Mouse (Mus musculus) liver, adult 2 months (tissue): ENCODE measurements around the gene Defb26. TPM values are rescaled to one million over a fixed set of nuclear protein-coding genes. Genes with fewer than 3 reads are reported as not detected.
A peak's percentile ranks its signal among the peaks of the same experiment; 100 is the strongest.

Experiments
- DNase-seq: peaks from one replicate; pipeline ENCODE4 v3.0.0-alpha.2; 2011; ENCODE audit warnings: low read depth, low spot score; ENCODE audit errors: extremely low read depth
- H3K27ac ChIP-seq: fragments of 200-500 bp; replicated peaks from 2 replicates; pipeline ENCODE4 v1.5.1; 2012; ENCODE audit warnings: low read depth, mild to moderate bottlenecking, control low read depth, inconsistent platforms, low read length; ENCODE audit not compliant: insufficient read depth
- H3K27me3 ChIP-seq: fragments of 200-500 bp; 2 replicates; pipeline ENCODE4 v1.6.1; 2012; ENCODE audit warnings: mild to moderate bottlenecking, moderate library complexity, low read length, inconsistent platforms; ENCODE audit not compliant: control insufficient read depth, insufficient read depth
- H3K36me3 ChIP-seq: fragments of 200-500 bp; 2 replicates; pipeline ENCODE4 v1.6.1; 2012; ENCODE audit warnings: low read length, inconsistent platforms; ENCODE audit not compliant: control insufficient read depth, insufficient read depth
- H3K4me1 ChIP-seq: fragments of 200-500 bp; 2 replicates; pipeline ENCODE4 v1.6.1; 2011; ENCODE audit warnings: low read length; ENCODE audit not compliant: control insufficient read depth, insufficient read depth
- H3K4me3 ChIP-seq: fragments of 200-500 bp; 2 replicates; pipeline ENCODE4 v1.5.1; 2011; ENCODE audit warnings: low read depth, mild to moderate bottlenecking, control low read depth, low read length, moderate library complexity; ENCODE audit not compliant: insufficient read depth
- H3K79me2 ChIP-seq: fragments of 200-500 bp; 2 replicates; pipeline ENCODE4 v1.6.1; 2012; ENCODE audit warnings: inconsistent platforms, mild to moderate bottlenecking, low read length, moderate library complexity; ENCODE audit not compliant: control insufficient read depth, insufficient read depth
- H3K9ac ChIP-seq: fragments of 200-500 bp; 2 replicates; pipeline ENCODE4 v1.6.1; 2012; ENCODE audit warnings: low read depth, mild to moderate bottlenecking, control low read depth, inconsistent platforms, low read length
- CTCF ChIP-seq: fragments of 200-500 bp; IDR thresholded peaks from 2 replicates; pipeline ENCODE4 v1.5.1; 2011; ENCODE audit warnings: low read depth, low read length, control low read depth
- POLR2A ChIP-seq: fragments of 200-500 bp; IDR thresholded peaks from 2 replicates; pipeline ENCODE4 v1.6.1; 2011; ENCODE audit warnings: low read length, control low read depth; ENCODE audit not compliant: insufficient read depth; ENCODE audit errors: extremely low read depth
- WGBS: fragments of 180-500 bp; shearing (Covaris S2); methylation state at CpG from one replicate; pipeline ENCODE4 v1.1.7; 2018; 5-methylcytosine and 5-hydroxymethylcytosine counted together
- polyA plus RNA-seq: library from polyadenylated mRNA; depleted of rRNA; stranded (reverse); fragments of >200 nt; gene quantifications from 2 replicates; pipeline ENCODE4 v1.2.3, GENCODE M21; 2012
- total RNA-seq: library from RNA; depleted of rRNA; stranded (reverse); fragments of >200 nt; gene quantifications from 2 replicates; pipeline ENCODE4 v1.2.3, GENCODE M21; 2014

Gene Defb26
- total and polyA plus RNA-seq, 2 experiments, result not detected

GRCm38 (mm10) chr2:152500863-152501229, 10.6 kb downstream of the Defb26 start:
- Histone ChIP-seq H3K27me3 (no peaks in the 10 kb centered on the region), H3K79me2 (no peaks in the 10 kb centered on the region), H3K4me1 (no peaks in the 10 kb centered on the region), H3K4me3 (no peak overlapping the region), H3K36me3 (no peaks in the 10 kb centered on the region), H3K27ac (no peak overlapping the region), H3K9ac (no peak overlapping the region)
- DNase-seq, result no peak
- no peak for TF ChIP-seq POLR2A
- TF ChIP-seq CTCF, result no peak
- 79% methylated on average over 6 of the region's 6 CpGs for WGBS

- H3K4me1 ChIP-seq, result no peaks in the 10 kb centered on the region
- WGBS, result 67% methylated on average over 7 of the region's 7 CpGs
- DNase-seq, result no peak
- no peak overlapping the region for H3K27ac ChIP-seq
- H3K27me3 ChIP-seq, result no peaks in the 10 kb centered on the region
- no peak for TF ChIP-seq POLR2A
- no peak for TF ChIP-seq CTCF
- no peaks in the 10 kb centered on the region for H3K36me3 ChIP-seq
- H3K4me3 ChIP-seq, result no peak overlapping the region
- no peak overlapping the region for H3K9ac ChIP-seq
- no peaks in the 10 kb centered on the region for H3K79me2 ChIP-seq
These were observed 11.2 kb downstream of the Defb26 start for GRCm38 (mm10) chr2:152500204-152500862.

- no peak for TF ChIP-seq CTCF
- TF ChIP-seq POLR2A, result no peak
- WGBS, result 78% methylated on average over 6 of the region's 6 CpGs
- Histone ChIP-seq H3K4me3 (no peak overlapping the region), H3K4me1 (no peaks in the 10 kb centered on the region), H3K36me3 (no peaks in the 10 kb centered on the region), H3K9ac (no peak overlapping the region), H3K27ac (no peak overlapping the region), H3K27me3 (no peaks in the 10 kb centered on the region), H3K79me2 (no peaks in the 10 kb centered on the region)
- no peak for DNase-seq
These were observed 13.5 kb downstream of the Defb26 start for GRCm38 (mm10) chr2:152498020-152498419.

GRCm38 (mm10) chr2:152493151-152493550, 18.3 kb downstream of the Defb26 start:
- no peak for DNase-seq
- Histone ChIP-seq H3K4me3 (no peak overlapping the region), H3K4me1 (no peaks in the 10 kb centered on the region), H3K79me2 (no peaks in the 10 kb centered on the region), H3K27ac (no peak overlapping the region), H3K27me3 (no peaks in the 10 kb centered on the region), H3K9ac (no peak overlapping the region), H3K36me3 (no peaks in the 10 kb centered on the region)
- no peak for TF ChIP-seq CTCF
- TF ChIP-seq POLR2A, result no peak
- 74% methylated on average over 6 of the region's 6 CpGs for WGBS

GRCm38 (mm10) chr2:152490038-152490437, 21.5 kb downstream of the Defb26 start, which contains the start of gene Defb22:
Gene Defb22 (minus strand): TSS chr2:152490138.
- Histone ChIP-seq H3K27me3 (no peaks in the 10 kb centered on the region), H3K4me1 (no peaks in the 10 kb centered on the region), H3K79me2 (no peaks in the 10 kb centered on the region), H3K4me3 (no peak within 1 kb of the TSS), H3K27ac (no peak within 1 kb of the TSS), H3K9ac (no peak within 1 kb of the TSS), H3K36me3 (no peaks in the 10 kb centered on the region)
- DNase-seq, result no peak
- TF ChIP-seq CTCF (no peak), POLR2A (no peak)

- WGBS, result 72% methylated on average over 2 of the region's 2 CpGs
- H3K4me1 ChIP-seq, result no peaks in the 10 kb centered on the region
- H3K36me3 ChIP-seq, result no peaks in the 10 kb centered on the region
- H3K4me3 ChIP-seq, result no peak overlapping the region
- H3K9ac ChIP-seq, result no peak overlapping the region
- no peaks in the 10 kb centered on the region for H3K27me3 ChIP-seq
- no peak for DNase-seq
- no peak overlapping the region for H3K27ac ChIP-seq
- TF ChIP-seq CTCF (peak; percentile 13; the same call in 1 of the 2 replicates), POLR2A (no peak)
- no peaks in the 10 kb centered on the region for H3K79me2 ChIP-seq
These were observed 24.5 kb downstream of the Defb26 start for GRCm38 (mm10) chr2:152487024-152487423.
